Mouse (Mus musculus) left cerebral cortex, postnatal 25 days (tissue): ENCODE measurements at regions not wholly inside any gene's neighbourhood (a gene's known extent, or its start where the extent isn't known, plus 50 kb on each side); places are given as distances from the start of the nearest gene placed in this dataset.
"Not testable (repeated sequence)": the region's sequence is repeated elsewhere in the genome, so short reads cannot be mapped to it uniquely, and the experiment has no call there.

Source experiments
- DNase-seq, 2 experiments: peaks; one replicate each; pipeline ENCODE4 v3.0.0; 2022; ENCODE audit warnings: low spot score in 2 of 2, mixed read lengths in 1 of 2
- intact Hi-C: fragments of 180-260 bp; cut with DNase I; formaldehyde crosslinking; loops from one replicate; pipeline ENCODE4 v1.15.1; 2025

DNA sequence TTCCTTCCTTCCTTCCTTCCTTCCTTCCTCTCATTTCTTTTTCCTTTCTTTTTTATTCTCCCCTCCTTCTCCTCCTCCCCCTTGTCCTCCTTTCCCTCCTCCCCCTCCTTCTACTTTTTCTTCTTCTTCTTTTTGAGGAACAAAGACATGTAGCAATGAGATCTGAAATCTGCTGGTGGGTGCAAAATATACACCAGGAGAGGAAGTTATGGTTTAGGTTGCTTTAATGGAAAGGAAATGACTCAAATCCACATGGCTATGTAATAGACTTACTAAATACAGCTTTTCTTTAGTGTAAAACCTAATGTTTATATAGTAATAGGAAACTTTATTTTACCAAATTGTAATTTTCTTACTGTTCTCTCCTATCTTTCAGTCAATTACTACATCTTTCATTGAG lies 349.5 kb upstream of the Klf6 start:
- intact Hi-C loops, result no loop called here
- no peak for DNase-seq

DNA sequence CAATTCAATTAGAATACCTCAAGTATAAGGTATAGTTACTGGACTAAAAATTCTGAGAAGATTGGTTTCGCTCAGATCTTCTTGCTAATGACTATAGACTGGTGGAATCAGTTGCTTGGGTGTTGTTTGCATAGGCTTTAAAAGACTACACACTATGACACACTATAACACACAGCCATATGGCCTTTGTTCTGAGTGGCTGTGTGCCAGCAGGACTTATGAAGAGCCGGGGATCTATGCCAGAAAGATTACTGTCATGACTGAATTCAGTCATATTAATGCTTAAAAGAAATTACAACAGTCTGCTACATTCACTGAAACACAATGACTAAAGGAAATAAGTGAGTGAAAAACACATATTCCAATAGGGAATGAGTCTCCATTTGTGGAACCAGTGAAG lies 345.7 kb upstream of the Klf6 start:
- DNase-seq, result peak in 1 of 2 experiments; percentile 13

DNA sequence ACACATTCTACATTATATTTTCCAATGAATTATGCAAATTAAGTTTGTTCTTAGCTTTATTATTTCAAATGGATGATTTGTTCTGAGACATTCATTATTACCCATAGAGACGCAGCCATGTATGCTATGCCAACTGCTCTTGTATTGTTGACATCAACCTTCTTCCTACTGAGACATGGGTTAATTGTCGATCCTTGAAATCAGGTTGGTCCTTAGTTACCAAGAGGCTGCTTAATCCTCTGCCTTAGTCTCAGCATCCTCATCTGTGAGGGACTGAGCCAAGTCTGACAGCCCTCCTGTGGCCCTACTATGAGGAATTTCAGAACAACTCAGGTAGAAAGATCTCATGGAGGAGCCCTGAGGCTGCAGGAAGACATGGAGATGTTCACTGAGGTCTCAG lies 345.2 kb upstream of the Klf6 start:
- intact Hi-C loops, result no loop called here
- no peak for DNase-seq

More for the DNA sequence above, 345.7 kb upstream of the Klf6 start:
- intact Hi-C loops, result no loop called here

DNA sequence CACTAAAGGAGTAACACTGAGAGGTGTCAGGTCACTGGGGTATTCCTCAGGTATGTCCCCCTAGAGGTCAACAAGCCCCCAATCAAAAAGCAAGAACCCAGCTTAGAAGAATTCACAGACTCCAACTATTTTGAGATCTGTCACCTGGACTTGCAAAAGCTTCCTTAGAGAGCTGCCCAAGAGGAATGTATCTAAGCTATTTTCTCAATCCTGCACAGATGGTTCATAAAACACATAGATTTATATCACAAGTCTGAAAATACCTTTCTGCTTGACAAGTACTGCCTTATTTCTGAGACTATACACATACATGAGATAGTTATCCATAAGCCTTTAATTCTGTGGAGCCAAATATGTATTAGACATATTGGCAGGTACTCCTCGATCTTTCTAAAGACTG lies 342.1 kb upstream of the Klf6 start:
- intact Hi-C loops, result no loop called here

DNA sequence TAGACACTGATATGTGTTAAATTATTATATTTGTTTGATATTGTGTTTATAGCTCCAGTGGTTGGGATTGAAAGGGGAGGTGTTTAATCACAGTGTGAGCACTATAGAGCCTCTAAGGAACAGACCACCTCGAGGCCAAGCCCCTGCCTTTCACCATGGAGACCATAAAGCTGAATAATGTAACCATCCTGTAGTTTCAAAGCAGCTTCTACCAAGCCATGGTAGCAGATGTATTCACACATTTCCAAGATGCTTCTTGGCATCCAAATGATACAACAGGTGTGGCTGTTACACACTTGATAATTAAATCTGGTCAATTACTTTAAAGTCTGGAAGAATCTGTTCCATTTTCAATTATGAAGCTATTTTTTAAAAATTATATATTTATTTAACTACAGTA lies 341.7 kb upstream of the Klf6 start:
- intact Hi-C loops, result no loop called here

More for the DNA sequence above, 342.1 kb upstream of the Klf6 start:
- DNase-seq, result peak in 1 of 2 experiments; percentile 49

DNA sequence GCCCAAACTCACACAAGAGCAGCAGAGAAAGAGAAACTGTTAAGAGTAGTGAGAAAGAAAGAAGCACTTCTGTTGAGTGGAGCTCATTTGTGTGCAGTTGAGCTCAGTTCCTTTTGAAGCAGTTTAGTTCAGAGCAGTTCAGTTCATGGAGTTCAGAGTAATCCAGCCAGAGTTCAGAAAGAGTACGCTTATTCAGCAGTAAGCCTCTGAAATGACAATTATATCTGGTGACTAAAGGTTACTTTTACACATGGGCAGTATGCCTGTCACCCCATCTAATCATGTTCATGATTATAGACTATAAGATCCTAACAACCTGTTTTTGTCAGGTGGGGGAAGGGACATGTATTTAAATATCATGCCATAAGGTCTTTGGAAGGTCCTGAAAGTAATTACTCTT lies 333.9 kb upstream of the Klf6 start:
- intact Hi-C loops, result no loop called here
- DNase-seq, result no peak

More for the DNA sequence above, 341.7 kb upstream of the Klf6 start:
- DNase-seq, result peak in 1 of 2 experiments; percentile 23

DNA sequence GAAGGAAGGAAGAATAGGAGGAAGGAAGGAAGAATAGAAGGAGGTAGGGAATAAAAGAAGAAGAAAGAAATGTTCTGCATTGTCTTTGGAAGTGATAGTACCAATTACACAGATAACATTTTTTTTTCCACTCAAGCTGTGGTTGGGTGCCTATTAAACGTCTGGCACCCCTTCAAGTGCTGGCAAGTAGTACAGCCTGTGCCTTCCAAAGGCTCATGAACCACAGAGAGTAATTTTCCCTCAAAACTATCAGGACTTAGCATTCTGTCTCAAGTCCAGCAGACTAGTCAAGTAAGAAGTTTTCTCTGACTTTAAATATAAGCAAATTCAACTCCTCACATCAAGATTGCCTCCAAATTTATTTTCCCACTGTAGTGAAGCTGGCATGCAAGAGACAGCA lies 321.0 kb upstream of the Klf6 start:
- intact Hi-C loops, result no loop called here
- no peak for DNase-seq

DNA sequence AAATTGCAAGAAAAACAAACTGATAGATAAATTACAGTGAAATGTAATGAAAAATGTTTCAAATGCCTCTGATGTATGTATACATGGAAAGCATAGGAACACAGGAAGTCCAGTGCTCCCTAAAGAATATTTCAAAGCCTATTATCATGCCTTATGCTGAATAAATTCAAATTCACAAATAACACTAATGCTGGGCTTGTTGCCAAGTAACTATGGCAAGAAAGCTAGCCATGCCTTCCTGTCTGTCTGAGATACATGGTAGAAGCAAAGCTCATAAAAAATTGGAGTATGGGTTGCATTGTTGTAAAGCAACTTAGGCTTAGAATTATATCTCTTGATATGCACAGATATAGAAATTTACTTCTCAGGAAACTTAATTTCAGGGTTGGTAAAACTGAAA lies 315.8 kb upstream of the Klf6 start:
- intact Hi-C loops, result no loop called here
- no peak for DNase-seq

DNA sequence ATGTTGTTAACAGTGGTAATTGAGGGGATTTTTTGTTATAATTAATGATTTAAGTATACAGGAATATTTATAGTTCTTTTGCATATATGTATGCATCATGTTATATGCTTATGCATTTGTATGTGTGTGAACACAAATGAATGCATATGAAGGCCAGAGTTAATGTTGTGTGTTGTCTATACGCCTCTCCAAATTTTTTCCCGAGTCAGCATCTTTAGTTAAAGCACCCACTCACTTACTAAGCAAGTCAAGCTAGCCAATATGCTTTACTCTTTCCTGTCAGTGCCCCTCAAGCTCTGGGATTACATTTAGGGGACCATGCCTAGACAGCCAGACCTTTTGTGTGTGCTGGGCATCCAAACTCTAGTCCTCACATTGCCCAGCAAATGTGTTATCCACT lies 315.3 kb upstream of the Klf6 start:
- DNase-seq, result no peak
- intact Hi-C loops, result no loop called here

DNA sequence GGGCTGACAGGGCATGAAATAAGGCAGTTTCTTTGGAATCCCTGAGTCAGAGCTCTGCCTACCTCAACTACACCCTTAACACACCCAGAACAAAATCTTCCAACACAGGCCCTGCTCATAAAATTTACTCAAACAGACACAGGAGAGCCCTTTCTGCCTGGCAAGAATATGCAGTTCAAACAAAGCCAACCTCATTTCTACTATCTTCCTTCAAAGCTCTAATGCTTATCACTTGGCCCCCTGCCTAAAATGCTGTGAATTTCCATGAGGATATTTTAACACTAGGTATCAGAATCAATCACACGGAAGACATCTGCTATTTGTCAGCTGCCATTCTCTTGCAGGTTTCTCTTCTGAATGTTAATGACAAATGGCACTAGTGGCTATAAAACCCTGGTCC lies 314.3 kb upstream of the Klf6 start:
- no peak for DNase-seq
- intact Hi-C loops, result no loop called here

DNA sequence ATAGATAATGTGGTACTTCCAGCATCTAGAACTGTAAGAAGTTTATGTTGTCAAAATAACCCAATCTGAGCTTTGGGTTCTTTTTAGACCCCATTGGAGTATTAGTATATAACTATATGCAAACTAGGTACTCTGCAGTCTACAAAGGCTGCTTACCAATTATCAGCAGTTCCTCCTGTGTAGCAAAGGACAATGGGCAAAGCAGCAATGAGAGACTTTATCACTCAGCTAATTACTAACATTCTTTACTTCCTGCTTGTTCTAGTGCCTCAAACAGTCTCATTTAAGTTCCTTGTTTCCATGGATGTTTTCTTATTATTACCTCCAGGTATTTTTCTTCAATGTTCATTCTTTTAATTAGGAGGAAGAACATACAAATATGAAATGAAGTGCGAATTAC lies 312.5 kb upstream of the Klf6 start:
- DNase-seq, result no peak
- intact Hi-C loops, result no loop called here

DNA sequence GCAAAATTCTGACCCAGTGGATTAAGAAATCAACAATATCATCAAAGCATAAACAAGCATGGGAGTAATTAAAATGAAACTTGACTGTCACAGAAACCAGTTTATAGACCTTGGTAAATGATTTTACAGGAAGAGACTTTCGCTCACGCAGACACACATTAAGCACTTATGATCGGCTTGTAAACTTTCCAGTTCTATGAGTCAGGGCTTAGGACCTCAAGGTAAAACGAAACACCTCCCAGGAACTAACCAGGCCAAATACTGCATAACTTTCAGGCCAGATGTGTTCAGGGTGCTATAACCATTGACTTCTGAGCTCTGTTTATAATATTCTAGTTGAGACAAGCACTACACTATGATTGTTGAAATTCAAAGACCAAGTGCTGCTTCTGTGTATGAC lies 312.1 kb upstream of the Klf6 start:
- intact Hi-C loops, result no loop called here

DNA sequence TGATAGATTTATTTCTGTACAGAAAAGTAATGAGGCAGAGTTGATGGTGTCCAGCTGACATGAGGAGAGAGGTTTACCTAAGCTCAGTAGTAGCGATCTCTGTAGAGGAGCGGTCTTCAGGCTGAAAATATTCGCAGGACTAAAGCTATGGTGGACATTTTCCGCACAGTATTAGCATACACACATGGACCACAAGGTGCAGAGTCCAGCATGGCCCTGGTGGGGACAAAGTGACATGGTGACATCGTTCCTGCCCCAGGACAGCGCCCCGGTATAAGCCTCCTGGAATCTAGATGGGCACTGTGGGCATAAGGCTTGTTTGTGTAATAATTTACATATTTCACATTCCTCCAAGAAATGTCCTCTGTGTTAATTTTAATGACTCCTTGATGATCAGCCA lies 311.5 kb upstream of the Klf6 start:
- DNase-seq, result no peak
- intact Hi-C loops, result no loop called here

More for the DNA sequence above, 312.1 kb upstream of the Klf6 start:
- DNase-seq, result no peak

DNA sequence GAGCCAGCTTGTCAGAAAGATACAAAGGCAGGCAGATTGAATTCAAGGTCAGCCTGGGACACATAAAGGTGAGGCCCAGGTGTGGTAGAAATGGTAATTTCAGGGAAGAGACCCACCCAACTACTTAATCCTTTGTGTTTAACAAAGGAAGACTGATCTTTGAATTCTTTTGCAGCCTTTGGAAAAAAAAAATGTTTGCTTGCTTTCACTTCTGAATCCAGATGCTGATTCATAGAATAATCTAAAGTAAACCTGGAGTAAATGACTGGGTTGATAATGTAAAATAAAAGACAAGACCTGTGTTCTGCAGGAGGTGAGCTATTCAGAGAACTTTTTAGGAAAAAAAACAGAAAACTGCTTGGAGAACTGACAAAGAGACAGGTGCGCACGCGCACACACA lies 310.9 kb upstream of the Klf6 start:
- intact Hi-C loops, result no loop called here
- DNase-seq, result no peak

DNA sequence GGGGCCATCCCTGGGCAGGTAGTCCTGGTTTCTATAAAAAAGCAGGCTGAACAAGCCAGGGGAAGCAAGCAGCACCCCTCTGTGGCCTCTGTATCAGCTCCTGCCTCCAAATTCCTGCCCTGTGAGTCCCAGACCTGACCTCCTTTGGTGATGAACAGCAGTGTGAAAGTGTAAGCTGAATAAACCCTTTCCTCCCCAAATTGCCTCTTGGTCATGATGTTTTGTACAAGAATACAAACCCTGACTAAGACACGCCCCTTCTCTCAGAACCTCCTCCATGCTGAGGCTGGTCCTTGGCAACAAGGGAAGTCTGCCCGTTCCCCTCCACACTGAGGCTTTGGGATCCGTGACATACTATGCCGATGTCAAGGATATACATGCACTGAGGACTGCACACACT lies 310.2 kb upstream of the Klf6 start:
- intact Hi-C loops, result no loop called here
- no peak for DNase-seq

DNA sequence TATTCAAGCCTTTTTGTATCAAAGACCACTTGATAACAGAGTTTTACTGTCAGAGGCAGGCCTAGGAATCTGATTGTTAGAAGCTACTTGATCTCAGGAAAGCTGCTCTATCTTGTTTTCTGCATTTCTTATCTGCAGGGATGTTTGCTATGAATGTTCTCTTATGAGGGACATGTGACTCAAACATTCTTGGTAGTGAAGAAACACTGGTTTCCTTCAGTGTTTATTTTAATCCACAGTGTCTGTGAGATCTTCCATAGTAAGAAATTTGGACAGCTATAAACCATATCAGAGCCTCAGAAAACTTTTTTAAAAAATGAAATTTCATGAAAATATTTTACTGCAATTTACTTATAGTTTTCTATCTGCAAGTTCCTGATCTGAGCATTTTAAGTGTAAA lies 307.8 kb upstream of the Klf6 start:
- intact Hi-C loops, result no loop called here
- no peak for DNase-seq

DNA sequence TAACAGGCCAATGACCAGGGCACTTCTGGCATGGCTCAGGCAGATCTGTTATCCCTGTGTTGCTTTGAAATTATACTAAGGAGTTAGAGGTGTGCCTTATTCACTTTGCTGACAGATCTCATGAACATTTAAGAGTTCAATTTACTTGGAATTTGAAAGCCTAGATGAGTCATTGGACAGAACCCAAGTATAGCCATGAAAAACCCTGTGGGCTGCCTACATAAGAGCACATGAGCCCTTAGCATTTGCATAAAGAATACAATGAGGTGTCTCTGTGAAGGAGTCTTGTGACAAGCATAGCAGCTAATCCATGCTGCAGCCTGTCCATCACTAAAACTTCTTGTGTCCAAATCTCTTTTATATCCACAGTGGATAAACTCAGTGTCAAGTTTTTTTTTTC lies 303.2 kb upstream of the Klf6 start:
- intact Hi-C loops, result no loop called here
- peak in 1 of 2 experiments; percentile 60 for DNase-seq

DNA sequence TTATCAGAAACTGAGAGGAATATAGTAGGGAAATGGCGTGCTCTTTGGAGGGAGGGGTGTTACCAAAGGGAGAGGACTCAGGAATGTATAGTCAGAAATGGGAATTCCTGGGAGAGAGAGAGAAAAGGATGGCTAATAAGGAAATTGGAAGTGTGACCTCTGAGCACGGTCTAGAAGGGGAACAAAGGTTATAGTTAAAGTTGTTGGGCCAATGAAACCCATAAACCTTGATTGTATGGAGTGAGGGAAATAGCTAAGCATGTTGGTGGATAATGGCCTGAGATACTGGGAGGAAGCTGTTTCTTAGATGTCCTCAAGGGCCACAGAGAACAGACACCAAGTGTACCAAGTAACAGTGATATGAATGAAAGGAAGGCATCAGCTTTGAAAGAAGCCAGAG lies 294.8 kb upstream of the Klf6 start:
- intact Hi-C loops, result no loop called here
- no peak for DNase-seq

DNA sequence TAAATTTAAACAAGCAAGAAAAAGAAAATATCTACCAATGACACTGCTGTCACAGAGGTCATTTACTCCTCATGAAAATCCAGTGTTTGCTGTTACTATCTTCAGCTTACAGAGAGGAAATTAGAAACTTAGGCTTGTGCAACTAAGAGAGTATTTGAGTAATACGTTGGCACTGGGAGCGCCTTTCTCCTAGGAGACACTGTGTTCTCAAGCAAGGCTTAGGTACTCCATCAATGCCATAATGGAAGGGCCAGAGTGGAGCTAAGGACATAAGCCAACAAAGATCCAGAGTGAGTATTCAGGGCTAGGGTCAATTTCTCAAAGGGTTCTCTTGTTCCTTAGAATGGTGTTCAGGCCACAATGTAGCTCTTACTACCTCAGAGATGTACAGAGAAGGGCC lies 294.4 kb upstream of the Klf6 start:
- no peak for DNase-seq
- intact Hi-C loops, result no loop called here

DNA sequence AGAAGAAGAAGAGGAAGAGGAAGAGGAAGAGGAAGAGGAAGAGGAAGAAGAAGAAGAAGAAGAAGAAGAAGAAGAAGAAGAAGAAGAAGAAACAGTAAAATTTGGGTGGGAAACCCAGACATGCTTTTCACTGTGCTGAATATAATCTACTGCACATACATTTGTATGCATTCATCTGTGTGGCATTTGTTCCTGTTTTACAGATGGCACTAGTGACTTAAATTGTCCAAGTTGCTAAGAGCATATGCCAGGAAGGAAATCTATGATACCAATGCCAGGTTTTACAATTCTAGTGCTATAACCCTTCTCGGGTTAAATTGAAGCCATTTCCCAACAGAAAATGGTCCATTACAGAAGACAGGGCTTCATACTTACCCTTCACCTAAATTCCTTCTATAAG lies 291.7 kb upstream of the Klf6 start:
- DNase-seq, result peak in 1 of 2 experiments; percentile 52
- intact Hi-C loops, result no loop called here

DNA sequence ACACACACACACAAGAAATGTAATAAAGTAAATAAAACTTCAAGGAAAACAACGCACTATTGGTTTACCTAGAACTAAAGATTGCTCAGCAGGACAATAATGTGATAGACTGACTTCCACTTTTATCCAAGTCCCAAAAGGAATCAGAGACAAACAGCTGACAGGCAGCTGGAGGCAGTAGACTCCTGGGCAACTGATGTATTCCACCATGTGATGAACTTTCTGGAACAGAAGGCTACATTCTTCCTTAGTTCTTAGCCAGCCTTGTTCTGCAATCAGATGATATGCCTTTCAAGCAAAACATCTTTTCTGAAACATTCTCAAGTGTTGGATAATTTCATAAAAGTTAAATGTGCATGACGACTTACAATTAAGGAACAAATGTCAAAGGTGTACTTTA lies 290.9 kb upstream of the Klf6 start:
- no peak for DNase-seq
- intact Hi-C loops, result no loop called here

DNA sequence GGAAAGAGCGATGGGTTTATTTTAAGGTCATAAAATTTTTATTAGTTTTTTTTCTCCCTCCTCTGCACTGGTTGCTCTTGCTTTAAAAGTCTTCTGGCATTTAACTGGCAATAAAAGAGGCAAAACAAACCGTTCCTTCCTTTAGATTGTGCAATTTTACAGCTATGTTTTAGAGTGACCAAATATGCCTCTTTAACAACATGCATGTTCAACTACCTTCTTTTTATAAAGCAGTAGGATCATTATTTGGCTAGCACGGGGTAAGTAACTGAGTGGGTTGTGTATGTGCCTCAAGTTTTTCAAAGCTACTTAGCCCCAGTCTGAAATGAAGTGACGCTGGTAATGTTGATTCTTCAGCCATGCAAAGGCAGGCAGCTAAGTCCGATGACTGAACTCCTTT lies 284.7 kb upstream of the Klf6 start:
- intact Hi-C loops, result no loop called here
- no peak for DNase-seq

DNA sequence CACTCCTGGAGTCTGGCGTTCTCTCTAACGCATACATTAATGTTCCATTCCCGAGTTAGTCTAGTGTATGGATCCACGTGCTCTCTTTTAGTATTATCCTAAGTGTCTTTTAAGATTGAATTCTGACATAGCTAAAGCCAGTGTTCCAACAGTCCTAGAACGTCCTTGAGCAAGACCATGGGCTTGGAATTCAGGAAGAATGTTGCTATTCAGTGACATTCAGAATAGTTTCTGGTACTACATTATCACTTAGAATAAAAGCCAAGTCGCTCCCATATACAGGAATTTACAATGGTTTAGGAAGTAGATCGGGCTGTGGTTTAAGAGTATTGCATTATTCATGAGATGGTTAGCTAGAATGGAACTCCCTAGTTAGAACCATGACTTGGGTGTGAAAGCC lies 277.6 kb upstream of the Klf6 start:
- DNase-seq, intact Hi-C loops: not testable (repeated sequence)
